Mouse (Mus musculus) liver, embryonic 15.5 days (tissue): Measurements from ENCODE around the gene Tmem221. TPM values are rescaled to one million over a fixed set of nuclear protein-coding genes. Genes with fewer than 3 reads are reported as not detected.
"Not testable (repeated sequence)": the region's sequence is repeated elsewhere in the genome, so short reads cannot be mapped to it uniquely, and the experiment has no call there.

Source experiments
- ATAC-seq: fragments of 200-750 bp; cut with Nextera tagmentation; 2 replicates; pipeline ENCODE4 v1.8.0; 2017; ENCODE audit warnings: moderate number of reproducible peaks, mild to moderate bottlenecking, moderate library complexity; ENCODE audit not compliant: insufficient read depth
- H3K27ac ChIP-seq: fragments of 300-500 bp; sonication (generic); replicated peaks from 2 replicates; pipeline ENCODE4 v1.5.1; 2015; ENCODE audit warnings: mild to moderate bottlenecking, inconsistent platforms
- H3K27me3 ChIP-seq: fragments of 300-500 bp; sonication (generic); 2 replicates; pipeline ENCODE4 v1.6.1; 2015; ENCODE audit warnings: mild to moderate bottlenecking, inconsistent platforms
- H3K36me3 ChIP-seq: fragments of 300-500 bp; sonication (generic); replicated peaks from 2 replicates; pipeline ENCODE4 v1.6.1; 2015; ENCODE audit warnings: moderate library complexity, mild to moderate bottlenecking, inconsistent platforms
- H3K4me1 ChIP-seq: fragments of 300-500 bp; sonication (generic); replicated peaks from 2 replicates; pipeline ENCODE4 v1.6.1; 2015; ENCODE audit warnings: inconsistent platforms
- H3K4me2 ChIP-seq: fragments of 300-500 bp; sonication (generic); 2 replicates; pipeline ENCODE4 v1.6.1; 2015; ENCODE audit warnings: moderate library complexity, mild to moderate bottlenecking, inconsistent platforms
- H3K4me3 ChIP-seq: fragments of 300-500 bp; sonication (generic); replicated peaks from 2 replicates; pipeline ENCODE4 v1.5.1; 2015; ENCODE audit warnings: mild to moderate bottlenecking, inconsistent platforms
- H3K9ac ChIP-seq: fragments of 300-500 bp; sonication (generic); 2 replicates; pipeline ENCODE4 v1.6.1; 2015; ENCODE audit warnings: moderate library complexity, mild to moderate bottlenecking, inconsistent platforms
- H3K9me3 ChIP-seq: fragments of 300-500 bp; sonication (generic); replicated peaks from 2 replicates; pipeline ENCODE4 v1.6.1; 2016; ENCODE audit warnings: inconsistent platforms
- WGBS: fragments of 180-500 bp; shearing (Covaris S2); methylation state at CpG from one replicate; pipeline ENCODE4 v1.1.7; 2015; ENCODE audit warnings: mixed read lengths; ENCODE audit not compliant: insufficient replicate concordance; 5-methylcytosine and 5-hydroxymethylcytosine counted together
- polyA plus RNA-seq: library from polyadenylated mRNA; unstranded; fragments of >200 nt; fragmentation: Nextera tagmentation; extraction: Ambion mirVana; gene quantifications from 2 replicates; pipeline ENCODE4 v1.2.1, GENCODE M21; 2015

The Tmem221 gene
- polyA plus RNA-seq, 1 experiment from 2014 or later, result 0.50 TPM

- Histone ChIP-seq H3K4me2 (no peak overlapping the region), H3K36me3 (peaks cover 25% of the 10 kb centered on the region), H3K4me3 (no peak overlapping the region), H3K27ac (no peak overlapping the region), H3K4me1 (peaks cover 13% of the 10 kb centered on the region), H3K9ac (no peak overlapping the region), H3K27me3 (no peaks in the 10 kb centered on the region), H3K9me3 (no peaks in the 10 kb centered on the region)
- no peak for ATAC-seq
- WGBS, result 77% methylated on average over 7 of the region's 7 CpGs
Observed at GRCm38 (mm10) chr8:71547590-71547989, 11.1 kb downstream of the Tmem221 start.

- H3K9ac ChIP-seq, result no peak overlapping the region
- no peak for ATAC-seq
- H3K27ac ChIP-seq, result no peak overlapping the region
- no peaks in the 10 kb centered on the region for H3K27me3 ChIP-seq
- no peak overlapping the region for H3K4me2 ChIP-seq
- H3K36me3 ChIP-seq, result peaks cover 25% of the 10 kb centered on the region
- peaks cover 17% of the 10 kb centered on the region for H3K4me1 ChIP-seq
- no peak overlapping the region for H3K4me3 ChIP-seq
- no peaks in the 10 kb centered on the region for H3K9me3 ChIP-seq
- 80% methylated on average over 11 of the region's 11 CpGs for WGBS
Observed at GRCm38 (mm10) chr8:71545053-71545452, 13.6 kb downstream of the Tmem221 start.

- Histone ChIP-seq H3K9ac (no peak overlapping the region), H3K4me2 (peak overlapping the region; percentile 96), H3K27me3 (no peaks in the 10 kb centered on the region), H3K27ac (no peak overlapping the region), H3K4me1 (peaks cover 17% of the 10 kb centered on the region), H3K4me3 (peak overlapping the region; percentile 77), H3K36me3 (peaks cover 25% of the 10 kb centered on the region), H3K9me3 (no peaks in the 10 kb centered on the region)
- ATAC-seq, result no peak
- 77% methylated on average over 9 of the region's 9 CpGs for WGBS
Observed at GRCm38 (mm10) chr8:71543755-71544154, 14.9 kb downstream of the Tmem221 start.

DNA sequence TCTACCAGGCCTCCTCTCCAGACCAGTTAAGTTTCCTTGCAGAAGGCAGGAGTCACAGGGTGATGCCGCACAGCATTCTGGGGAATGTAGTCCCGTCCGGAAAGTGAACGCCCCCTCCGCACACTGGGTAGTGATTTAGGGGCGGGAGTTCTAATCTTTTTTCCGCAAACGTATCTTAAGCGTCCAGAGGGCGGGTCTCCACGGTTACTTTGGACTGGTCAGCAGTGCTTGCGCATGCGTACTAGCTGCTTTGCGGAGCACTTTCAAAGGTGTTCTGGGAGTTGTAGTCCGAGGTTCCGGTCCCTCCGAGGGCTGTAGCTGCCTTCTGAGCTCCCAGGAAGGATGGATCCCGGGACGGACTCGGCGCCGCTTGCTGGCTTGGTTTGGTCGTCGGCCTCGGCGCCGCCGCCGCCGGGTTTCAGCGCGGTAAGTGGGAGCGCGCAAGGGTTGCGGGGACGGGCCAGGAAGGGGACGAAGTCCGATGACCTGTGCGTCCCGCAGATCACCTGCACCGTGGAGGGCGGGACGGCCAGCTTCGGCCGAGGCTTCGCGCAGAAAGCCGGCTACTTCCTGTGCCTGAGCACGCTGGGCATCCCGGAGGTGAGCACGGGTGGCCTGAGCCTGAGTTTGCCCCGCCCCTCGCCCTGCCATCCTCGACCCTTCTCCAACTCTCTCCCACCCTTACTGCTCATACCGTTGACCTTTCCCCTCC lies 15.9 kb downstream of the Tmem221 start, which contains the start of gene Mvb12a:
Gene Mvb12a, plus strand, starts transcription at position 291 of the 712 bp plus-strand sequence.
- H3K9ac ChIP-seq, result peak within 1 kb of the TSS; percentile 59
- H3K4me3 ChIP-seq, result peak within 1 kb of the TSS; percentile 77
- H3K4me2 ChIP-seq, result peak within 1 kb of the TSS; percentile 96
- peak within 1 kb of the TSS; percentile 76 for H3K27ac ChIP-seq
- peaks cover 16% of the 10 kb centered on the region; the same call in 1 of the 2 replicates for H3K36me3 ChIP-seq
- H3K4me1 ChIP-seq, result peaks cover 26% of the 10 kb centered on the region
- under 1% methylated on average over 55 of the region's 55 CpGs for WGBS
- H3K27me3 ChIP-seq, result no peaks in the 10 kb centered on the region
- no peaks in the 10 kb centered on the region for H3K9me3 ChIP-seq
- peak; percentile 89 for ATAC-seq

- H3K9ac ChIP-seq, result peak within 1 kb of the TSS; percentile 62
- H3K27ac ChIP-seq, result peak within 1 kb of the TSS; percentile 76
- H3K4me1 ChIP-seq, result peaks cover 29% of the 10 kb centered on the region
- peak within 1 kb of the TSS; percentile 66 for H3K4me3 ChIP-seq
- H3K27me3 ChIP-seq, result no peaks in the 10 kb centered on the region
- H3K9me3 ChIP-seq, result no peaks in the 10 kb centered on the region
- peak within 1 kb of the TSS; percentile 84 for H3K4me2 ChIP-seq
- ATAC-seq, result peak; percentile 87
- H3K36me3 ChIP-seq, result no peaks in the 10 kb centered on the region
- WGBS, result under 1% methylated on average over 37 of the region's 37 CpGs
Observed at GRCm38 (mm10) chr8:71537028-71537867, 21.4 kb downstream of the Tmem221 start, which contains the start of gene Bst2. Gene Bst2, minus strand, starts transcription at chr8:71537456.

DNA sequence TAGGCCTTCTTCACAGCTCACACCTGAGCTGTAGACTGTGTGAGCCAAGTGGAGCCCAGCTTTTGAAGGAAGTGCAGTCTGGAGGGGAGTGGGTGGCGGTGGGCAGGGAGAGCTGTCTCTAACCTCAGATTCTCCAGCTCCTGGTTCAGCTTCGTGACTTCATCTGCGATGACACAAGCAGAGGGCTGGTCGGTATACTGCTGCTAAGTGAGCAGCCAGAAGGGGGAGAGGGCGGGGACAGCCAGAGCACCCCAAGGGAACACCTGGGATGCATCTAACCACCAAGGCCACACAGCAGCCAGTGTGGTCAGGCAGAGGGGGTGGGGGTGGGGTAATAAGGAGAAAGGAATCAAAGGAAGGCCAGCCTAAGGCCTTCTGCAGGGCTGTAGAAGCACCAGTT lies 23.0 kb downstream of the Tmem221 start:
- Histone ChIP-seq H3K36me3 (no peaks in the 10 kb centered on the region), H3K27ac (no peak overlapping the region), H3K4me3 (no peak overlapping the region), H3K4me1 (peaks cover 31% of the 10 kb centered on the region), H3K4me2 (no peak overlapping the region), H3K27me3 (no peaks in the 10 kb centered on the region), H3K9ac (no peak overlapping the region), H3K9me3 (no peaks in the 10 kb centered on the region)
- no peak for ATAC-seq
- WGBS, result 69% methylated on average over 5 of the region's 5 CpGs

DNA sequence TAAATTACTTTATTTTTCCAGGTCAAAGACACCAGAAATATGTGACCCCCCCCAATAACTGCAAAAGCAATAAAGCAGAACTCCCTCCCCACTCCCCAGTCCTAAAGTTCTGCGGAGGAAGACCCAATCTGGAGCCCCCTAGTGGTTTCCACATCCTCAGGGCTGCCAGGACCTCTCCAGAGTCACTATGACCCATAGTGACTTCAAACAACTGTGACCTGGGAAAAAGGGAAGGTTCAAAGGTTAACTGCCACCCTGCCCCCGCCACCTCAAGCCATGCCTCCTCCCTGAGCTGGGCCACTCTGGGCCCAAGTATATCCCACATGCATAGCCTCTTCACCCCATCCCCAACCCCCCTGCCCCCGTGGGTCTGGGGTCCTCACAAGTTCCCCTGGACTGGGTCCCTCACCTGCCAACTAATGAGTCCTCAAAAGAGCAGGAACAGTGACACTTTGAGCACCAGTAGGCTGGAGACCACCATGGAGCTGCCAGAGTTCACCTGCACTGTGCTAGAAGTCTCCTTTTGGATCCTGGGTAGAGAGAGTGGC lies 24.3 kb downstream of the Tmem221 start:
- Histone ChIP-seq H3K4me3 (no peak overlapping the region), H3K9ac (no peak overlapping the region), H3K27ac (no peak overlapping the region), H3K4me1 (peaks cover 31% of the 10 kb centered on the region), H3K27me3 (no peaks in the 10 kb centered on the region), H3K4me2 (no peak overlapping the region), H3K9me3 (no peaks in the 10 kb centered on the region), H3K36me3 (no peaks in the 10 kb centered on the region)
- no peak for ATAC-seq
- 46% methylated on average over 3 of the region's 3 CpGs for whole genome bisulfite sequencing

DNA sequence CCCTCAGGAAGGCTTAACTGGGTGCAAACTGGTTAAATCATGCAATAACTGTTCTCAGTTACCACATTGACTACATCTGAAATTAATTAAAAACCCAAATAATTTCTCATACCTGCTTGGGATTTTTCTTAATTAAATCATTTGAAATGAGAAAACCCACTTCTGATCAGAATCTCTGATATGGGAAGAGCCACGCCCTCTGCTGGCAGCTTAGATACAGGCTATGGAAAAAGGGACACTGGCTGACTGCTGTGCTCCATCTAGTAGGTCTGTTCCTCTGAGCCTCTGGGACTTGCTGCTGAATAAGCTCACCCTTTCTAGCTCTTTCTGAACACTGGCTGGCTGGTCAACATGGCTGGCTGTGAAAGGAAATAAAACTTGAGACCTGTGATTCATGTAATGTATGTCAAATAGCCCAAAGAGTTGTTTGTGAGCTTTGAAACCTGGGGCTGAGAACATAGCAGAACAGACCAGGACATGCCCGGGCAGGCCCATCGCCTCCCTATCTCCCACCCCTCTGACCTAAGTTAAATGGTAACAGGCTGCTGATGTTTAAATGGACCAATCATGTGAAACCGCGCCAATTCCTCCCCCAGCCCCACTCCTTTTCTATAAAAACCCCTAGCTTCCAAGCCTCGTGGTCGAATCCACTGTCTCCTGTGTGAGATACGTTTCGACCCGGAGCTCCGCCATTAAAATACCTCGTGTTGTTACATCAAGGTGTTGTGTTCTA lies 27.8 kb downstream of the Tmem221 start:
- H3K4me1 ChIP-seq, result peaks cover 12% of the 10 kb centered on the region
- H3K9me3 ChIP-seq, H3K9ac ChIP-seq, H3K4me3 ChIP-seq, H3K27ac ChIP-seq, H3K4me2 ChIP-seq, ATAC-seq, H3K36me3 ChIP-seq: not testable (repeated sequence)
- peaks cover 12% of the 10 kb centered on the region for H3K27me3 ChIP-seq
- 59% methylated on average over 7 of the region's 12 CpGs for WGBS

- WGBS, result 20% methylated on average over 11 of the region's 11 CpGs
- ATAC-seq, result peak; percentile 62
Observed at GRCm38 (mm10) chr8:71528362-71529073, 30.2 kb downstream of the Tmem221 start.

More at GRCm38 (mm10) chr8:71528362-71529073, 30.2 kb downstream of the Tmem221 start:
- Histone ChIP-seq H3K27me3 (peaks cover 25% of the 10 kb centered on the region), H3K27ac (peak overlapping the region; percentile 29; the same call in 1 of the 2 replicates), H3K4me3 (no peak overlapping the region), H3K9ac (no peak overlapping the region), H3K4me1 (0 out of 2 replicates have a peak, but pooled peaks cover 9% of the 10 kb centered on the region), H3K9me3 (no peaks in the 10 kb centered on the region), H3K4me2 (no peak overlapping the region), H3K36me3 (no peaks in the 10 kb centered on the region)
